Mouse (Mus musculus) hindbrain, postnatal 0 days (tissue): ENCODE measurements at regions not wholly inside any gene's neighbourhood (a gene's known extent, or its start where the extent isn't known, plus 50 kb on each side); places are given as distances from the start of the nearest gene placed in this dataset.

Source experiments
- ATAC-seq: fragments of 200-750 bp; cut with Nextera tagmentation; 2 replicates; pipeline ENCODE4 v1.8.0; 2017; ENCODE audit warnings: mild to moderate bottlenecking, moderate TSS enrichment, moderate library complexity
- DNase-seq: peaks from one replicate; pipeline ENCODE4 v3.0.0-alpha.2; 2015; ENCODE audit warnings: low spot score
- H3K27ac ChIP-seq: fragments of 300-500 bp; sonication (generic); 2 replicates; pipeline ENCODE4 v1.5.1; 2014; ENCODE audit warnings: mild to moderate bottlenecking
- H3K27me3 ChIP-seq: fragments of 300-500 bp; sonication (generic); 2 replicates; pipeline ENCODE4 v1.6.1; 2014; ENCODE audit warnings: low read length, mixed read lengths; ENCODE audit not compliant: insufficient read depth
- H3K36me3 ChIP-seq: fragments of 300-500 bp; sonication (generic); 2 replicates; pipeline ENCODE4 v1.6.1; 2014; ENCODE audit warnings: low read length, mixed read lengths; ENCODE audit not compliant: insufficient read depth
- H3K4me1 ChIP-seq: fragments of 300-500 bp; sonication (generic); 2 replicates; pipeline ENCODE4 v1.6.1; 2014; ENCODE audit warnings: antibody characterized with exemption, low read length, mixed read lengths; ENCODE audit not compliant: insufficient read depth
- H3K4me2 ChIP-seq: fragments of 300-500 bp; sonication (generic); 2 replicates; pipeline ENCODE4 v1.6.1; 2014; ENCODE audit warnings: low read depth, mild to moderate bottlenecking, low read length, moderate library complexity, mixed read lengths
- H3K4me3 ChIP-seq: fragments of 300-500 bp; sonication (generic); 2 replicates; pipeline ENCODE4 v1.5.1; 2014; ENCODE audit warnings: low read length
- H3K9ac ChIP-seq: fragments of 300-500 bp; sonication (generic); replicated peaks from 2 replicates; pipeline ENCODE4 v1.6.1; 2014; ENCODE audit warnings: mild to moderate bottlenecking, low read length, moderate library complexity, mixed read lengths
- H3K9me3 ChIP-seq: fragments of 300-500 bp; sonication (generic); 2 replicates; pipeline ENCODE4 v1.6.1; 2016; ENCODE audit warnings: low read length, mixed read lengths
- CTCF ChIP-seq: IDR thresholded peaks from 2 replicates; pipeline ENCODE4 v1.5.1; 2016; ENCODE audit warnings: antibody characterized with exemption, control low read depth, low read depth
- WGBS: fragments of 180-500 bp; shearing (Covaris S2); extraction: QIAGEN DNeasy Blood & Tissue Kit; methylation state at CpG from one replicate; pipeline ENCODE4 v1.1.7; 2014; 5-methylcytosine and 5-hydroxymethylcytosine counted together

DNA sequence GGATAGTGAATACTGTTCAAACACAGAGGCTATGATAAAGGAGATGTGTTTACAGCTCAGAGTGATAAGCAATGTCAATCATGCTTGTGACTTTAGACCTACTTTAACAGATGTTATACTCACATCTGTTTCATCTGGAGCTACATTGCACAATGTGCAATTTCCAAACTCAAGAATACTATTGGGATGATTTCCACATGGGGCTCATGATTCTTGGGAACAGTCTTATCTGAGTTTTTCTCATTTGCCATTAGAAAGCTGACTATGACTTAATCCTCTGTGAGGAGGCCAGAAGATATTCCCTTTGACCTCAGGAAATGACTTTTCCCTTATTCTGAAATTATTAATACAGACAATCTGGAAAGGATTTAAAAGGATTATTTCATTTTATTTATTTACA, 252.3 kb upstream of the Clnk start:
- no peak overlapping the region for H3K4me3 ChIP-seq
- DNase-seq, result no peak
- H3K4me1 ChIP-seq, result no peaks in the 10 kb centered on the region
- no peak for ATAC-seq
- TF ChIP-seq CTCF, result no peak
- no peak overlapping the region for H3K4me2 ChIP-seq
- H3K36me3 ChIP-seq, result no peaks in the 10 kb centered on the region
- no peak overlapping the region for H3K27ac ChIP-seq
- H3K9ac ChIP-seq, result no peak overlapping the region
- H3K9me3 ChIP-seq, result no peaks in the 10 kb centered on the region
- H3K27me3 ChIP-seq, result no peaks in the 10 kb centered on the region

DNA sequence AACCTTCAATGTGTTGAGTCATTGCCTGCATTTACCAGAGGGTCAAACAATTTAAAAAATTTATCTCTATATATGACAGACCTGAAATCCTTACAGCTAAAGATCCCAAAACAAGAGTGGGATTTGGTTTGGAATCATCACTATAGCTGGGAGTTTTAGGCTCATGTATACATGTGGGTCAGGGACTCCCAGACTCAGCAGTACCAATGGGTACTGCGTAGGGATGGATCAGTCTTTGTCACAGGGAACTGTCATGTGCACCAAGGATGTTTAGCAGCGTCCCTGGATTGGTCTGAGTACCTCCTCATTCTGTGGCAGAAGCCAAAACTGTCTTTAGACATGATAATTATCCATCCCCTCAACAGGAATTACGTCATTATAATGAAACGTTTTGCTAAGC, 250.2 kb upstream of the Clnk start:
- ATAC-seq (no peak), DNase-seq (no peak)
- Histone ChIP-seq H3K27ac (no peak overlapping the region), H3K9ac (no peak overlapping the region), H3K36me3 (no peaks in the 10 kb centered on the region), H3K4me3 (no peak overlapping the region), H3K27me3 (no peaks in the 10 kb centered on the region), H3K4me1 (no peaks in the 10 kb centered on the region), H3K9me3 (no peaks in the 10 kb centered on the region), H3K4me2 (no peak overlapping the region)
- WGBS, result 77% methylated on average over 4 of the region's 4 CpGs
- TF ChIP-seq CTCF, result no peak

GRCm38 (mm10) chr5:39126270-39126691, 249.7 kb upstream of the Clnk start:
- no peak for TF ChIP-seq CTCF
- no peak overlapping the region for H3K27ac ChIP-seq

GRCm38 (mm10) chr5:39110336-39110735, 233.7 kb upstream of the Clnk start:
- no peaks in the 10 kb centered on the region for H3K27me3 ChIP-seq
- no peak for ATAC-seq
- no peak overlapping the region for H3K27ac ChIP-seq
- WGBS, result 92% methylated on average over 1 of the region's 1 CpGs
- no peaks in the 10 kb centered on the region for H3K4me1 ChIP-seq
- TF ChIP-seq CTCF, result no peak
- no peak overlapping the region for H3K9ac ChIP-seq
- no peak for DNase-seq
- no peak overlapping the region for H3K4me2 ChIP-seq
- H3K9me3 ChIP-seq, result no peaks in the 10 kb centered on the region
- H3K36me3 ChIP-seq, result no peaks in the 10 kb centered on the region
- no peak overlapping the region for H3K4me3 ChIP-seq

More at GRCm38 (mm10) chr5:39126270-39126691, 249.7 kb upstream of the Clnk start:
- 62% methylated on average over 2 of the region's 2 CpGs for WGBS
- Histone ChIP-seq H3K27me3 (no peaks in the 10 kb centered on the region), H3K9me3 (no peaks in the 10 kb centered on the region), H3K36me3 (no peaks in the 10 kb centered on the region), H3K4me1 (no peaks in the 10 kb centered on the region), H3K4me3 (no peak overlapping the region), H3K4me2 (no peak overlapping the region), H3K9ac (no peak overlapping the region)
- DNase-seq, result peak; percentile 74
- ATAC-seq, result no peak

DNA sequence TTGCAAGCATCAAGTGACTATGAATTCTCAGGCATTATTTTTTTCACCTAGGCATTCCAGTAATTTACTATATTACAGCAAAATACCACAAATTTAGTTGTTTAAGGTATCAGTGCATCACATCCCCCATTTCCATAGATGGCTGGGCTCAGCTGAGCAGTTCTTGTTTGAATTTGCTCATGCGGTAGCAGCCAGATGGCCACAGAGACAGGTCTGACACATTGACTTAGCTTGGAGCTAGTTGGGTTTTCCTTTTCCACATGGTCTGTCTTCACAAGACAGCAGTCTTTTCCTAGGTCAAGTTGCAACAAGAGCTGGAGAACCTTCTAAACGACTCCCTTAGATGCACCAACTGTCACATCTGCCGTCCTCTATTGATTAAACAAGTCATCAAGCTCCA, 232.9 kb upstream of the Clnk start:
- ATAC-seq, result 0 out of 2 replicates have a peak, but pooled peaks have one; percentile 38
- H3K9ac ChIP-seq, result no peak overlapping the region
- H3K27me3 ChIP-seq, result no peaks in the 10 kb centered on the region
- peak; percentile 31 for DNase-seq
- no peaks in the 10 kb centered on the region for H3K9me3 ChIP-seq
- H3K27ac ChIP-seq, result no peak overlapping the region
- no peak overlapping the region for H3K4me3 ChIP-seq
- no peaks in the 10 kb centered on the region for H3K4me1 ChIP-seq
- no peak overlapping the region for H3K4me2 ChIP-seq
- H3K36me3 ChIP-seq, result no peaks in the 10 kb centered on the region
- WGBS, result 85% methylated on average over 3 of the region's 3 CpGs
- TF ChIP-seq CTCF, result no peak

DNA sequence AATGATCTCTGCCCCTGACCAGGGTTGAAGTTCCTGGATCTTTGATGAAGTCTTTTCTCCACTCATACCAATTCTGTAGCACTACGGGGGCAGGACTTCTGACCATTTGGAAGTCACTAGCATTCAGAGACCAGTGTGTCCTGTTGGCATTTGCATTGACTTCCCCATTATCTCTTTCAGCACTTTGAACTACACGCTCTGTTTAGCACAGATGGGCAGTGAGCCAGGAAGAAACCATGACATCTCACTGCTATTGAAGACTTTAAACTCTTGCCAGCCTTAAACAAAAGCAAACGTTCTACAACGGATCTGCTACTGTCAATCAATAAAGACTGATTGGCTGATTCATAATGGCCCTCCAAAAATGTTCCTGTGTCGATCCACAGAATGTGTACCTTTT, 222.5 kb upstream of the Clnk start:
- ATAC-seq, result no peak
- H3K27me3 ChIP-seq, result no peaks in the 10 kb centered on the region
- 15% methylated on average over 5 of the region's 5 CpGs for WGBS
- H3K4me2 ChIP-seq, result no peak overlapping the region
- H3K9ac ChIP-seq, result no peak overlapping the region
- TF ChIP-seq CTCF, result no peak
- DNase-seq, result peak; percentile 61
- H3K27ac ChIP-seq, result no peak overlapping the region
- no peaks in the 10 kb centered on the region for H3K4me1 ChIP-seq
- H3K9me3 ChIP-seq, result no peaks in the 10 kb centered on the region
- no peaks in the 10 kb centered on the region for H3K36me3 ChIP-seq
- H3K4me3 ChIP-seq, result no peak overlapping the region

DNA sequence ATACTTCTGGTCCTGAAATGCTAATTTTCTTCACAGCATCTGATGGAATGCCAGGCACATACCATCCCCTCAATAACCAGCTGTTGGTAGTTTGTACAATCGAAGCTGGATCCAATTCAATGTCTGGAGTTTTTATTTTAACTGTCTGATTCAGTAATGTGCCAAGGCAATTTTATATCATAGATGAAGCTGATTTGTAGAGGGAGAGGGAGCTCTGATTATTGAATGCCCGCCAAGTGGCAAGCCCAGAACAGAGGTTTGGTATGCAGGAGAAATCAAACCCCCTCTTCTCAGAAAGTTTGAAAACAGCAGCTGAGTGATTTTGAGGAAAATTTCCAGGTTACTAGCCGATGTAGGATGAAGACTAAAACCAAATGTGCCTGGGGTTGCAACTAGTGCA, 218.3 kb upstream of the Clnk start:
- Histone ChIP-seq H3K4me1 (no peaks in the 10 kb centered on the region), H3K27ac (no peak overlapping the region), H3K9ac (no peak overlapping the region), H3K27me3 (no peaks in the 10 kb centered on the region), H3K4me3 (no peak overlapping the region), H3K36me3 (no peaks in the 10 kb centered on the region), H3K9me3 (no peaks in the 10 kb centered on the region), H3K4me2 (no peak overlapping the region)
- WGBS, result 78% methylated on average over 3 of the region's 3 CpGs
- DNase-seq (no peak), ATAC-seq (no peak)
- TF ChIP-seq CTCF, result no peak
